Mouse (Mus musculus) liver, adult 2 months (tissue): ENCODE results near the gene Med9.

ENCODE experiments used
- CTCF ChIP-seq: fragments of 200-500 bp; IDR thresholded peaks from 2 replicates; pipeline ENCODE4 v1.5.1; 2011; ENCODE audit warnings: low read depth, low read length, control low read depth
- POLR2A ChIP-seq: fragments of 200-500 bp; IDR thresholded peaks from 2 replicates; pipeline ENCODE4 v1.6.1; 2011; ENCODE audit warnings: low read length, control low read depth; ENCODE audit not compliant: insufficient read depth; ENCODE audit errors: extremely low read depth

DNA sequence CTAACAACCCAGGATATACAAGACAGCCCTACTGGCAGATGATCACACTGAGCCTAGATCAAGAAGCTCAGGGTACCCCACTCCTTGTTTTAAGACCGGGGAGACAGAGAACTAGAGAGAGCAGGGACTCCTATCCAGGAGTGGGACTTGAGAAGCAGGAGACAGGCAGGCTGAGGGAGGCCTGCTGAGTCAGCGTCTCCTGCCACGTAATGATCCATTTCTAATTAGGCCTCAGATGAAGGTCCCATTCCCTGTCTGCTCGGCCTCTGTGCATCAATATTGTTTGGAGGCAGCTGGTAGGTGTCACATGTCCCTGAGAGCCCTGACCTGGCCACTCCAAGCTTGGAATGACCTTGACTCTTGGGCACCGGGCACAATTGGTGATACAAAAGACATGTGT is 25.4 kb downstream of the Med9 start:
- TF ChIP-seq POLR2A (no peak), CTCF (no peak)
